ENCODE assay signal across 14 mouse cellular contexts in genomic region chr2:51055339-51055738, GRCm38 (mm10).
DNase-seq lines count a peak whose midpoint lies in the region; ATAC-seq and TF ChIP-seq lines count a peak whose summit lies in the region.
"Had no signal": no experiment of that assay in that cellular context is flagged by ENCODE, and none has a peak within 500 bp of the region (broad histone marks: within the 10 kb centered on the region; RNA-seq: fewer than 3 reads in every experiment).

No protein-coding gene starts in this region.

- H3K4me3 ChIP-seq in kidney, embryonic 15.5 days (replicated peaks) = no peak overlapping the region
- H3K4me3 ChIP-seq in liver, postnatal 0 days (ENCODE audit: low read depth, low read length) = no peak overlapping the region
- H3K4me3 ChIP-seq in liver, embryonic 12.5 days = no peak overlapping the region
- H3K4me3 ChIP-seq in embryonic facial prominence, embryonic 14.5 days (ENCODE audit: low read depth, low read length) = no peak overlapping the region
- H3K4me3 ChIP-seq in hindbrain, embryonic 12.5 days = no peak overlapping the region
- no peak overlapping the region for H3K4me3 ChIP-seq in stomach, postnatal 0 days (ENCODE audit: low read depth, low read length)
- H3K4me3 ChIP-seq: embryonic facial prominence, embryonic 12.5 days; forebrain, embryonic 13.5 days; heart, embryonic 12.5 days had no signal

- no peak overlapping the region for H3K9ac ChIP-seq in kidney, embryonic 15.5 days
- H3K9ac ChIP-seq in liver, postnatal 0 days (replicated peaks) = no peak overlapping the region
- no peak overlapping the region for H3K9ac ChIP-seq in liver, embryonic 12.5 days
- H3K9ac ChIP-seq in embryonic facial prominence, embryonic 14.5 days (ENCODE audit: low read depth, low read length) = no peak overlapping the region
- H3K9ac ChIP-seq in hindbrain, embryonic 12.5 days = no peak overlapping the region
- H3K9ac ChIP-seq in stomach, postnatal 0 days (ENCODE audit: low read length) = no peak overlapping the region
- H3K9ac ChIP-seq: embryonic facial prominence, embryonic 12.5 days; forebrain, embryonic 13.5 days; forebrain, postnatal 0 days; heart, embryonic 12.5 days had no signal

- no peaks in the 10 kb centered on the region for H3K27me3 ChIP-seq in kidney, embryonic 15.5 days
- H3K27me3 ChIP-seq in liver, postnatal 0 days (ENCODE audit: insufficient read depth, low read length) = no peaks in the 10 kb centered on the region
- no peaks in the 10 kb centered on the region for H3K27me3 ChIP-seq in liver, embryonic 12.5 days (replicated peaks)
- no peaks in the 10 kb centered on the region for H3K27me3 ChIP-seq in embryonic facial prominence, embryonic 14.5 days (replicated peaks; ENCODE audit: control insufficient read depth, insufficient read depth, low read length)
- no peaks in the 10 kb centered on the region for H3K27me3 ChIP-seq in hindbrain, embryonic 12.5 days
- H3K27me3 ChIP-seq in stomach, postnatal 0 days (ENCODE audit: control insufficient read depth, insufficient read depth, low read length) = no peaks in the 10 kb centered on the region
- H3K27me3 ChIP-seq: embryonic facial prominence, embryonic 12.5 days; forebrain, embryonic 13.5 days; heart, embryonic 12.5 days had no signal

- no peak for TF ChIP-seq CTCF in liver, postnatal 0 days (IDR thresholded peaks at IDR 0.05; ENCODE audit: low read depth)
- TF ChIP-seq CTCF in stomach, postnatal 0 days (IDR thresholded peaks at IDR 0.05; ENCODE audit: low read depth) = no peak

- 0 out of 2 replicates have a peak, but pooled peaks have one; percentile 15 for TF ChIP-seq EP300 in liver, postnatal 0 days (IDR thresholded peaks at IDR 0.05; ENCODE audit: low read depth)
- no peak for TF ChIP-seq EP300 in stomach, postnatal 0 days (optimal IDR thresholded peaks at IDR 0.05)

- no peak for DNase-seq in kidney, postnatal 14 days
- DNase-seq in liver, postnatal 0 days = no peak
- DNase-seq in embryonic facial prominence, embryonic 14.5 days (ENCODE audit: low spot score) = peak; percentile 68
- no peak for DNase-seq in stomach, postnatal 0 days (ENCODE audit: low spot score)
- DNase-seq: adrenal gland, adult 8-10 months; cerebellum, adult 2 months; forebrain, postnatal 0 days had no signal

- ATAC-seq in kidney, embryonic 15.5 days (replicated peaks; ENCODE audit: low FRiP score) = no peak
- ATAC-seq in liver, postnatal 0 days = no peak
- no peak for ATAC-seq in liver, embryonic 12.5 days
- ATAC-seq in embryonic facial prominence, embryonic 14.5 days (ENCODE audit: low read depth) = no peak
- ATAC-seq in hindbrain, embryonic 12.5 days (ENCODE audit: low FRiP score) = no peak
- ATAC-seq in stomach, postnatal 0 days (ENCODE audit: low FRiP score, low TSS enrichment) = no peak
- ATAC-seq: forebrain, embryonic 13.5 days; forebrain, postnatal 0 days; hindbrain, embryonic 16.5 days had no signal

- peak overlapping the region; percentile 33; the same call in 1 of the 2 replicates for H3K27ac ChIP-seq in kidney, embryonic 15.5 days
- H3K27ac ChIP-seq in liver, postnatal 0 days (ENCODE audit: low read depth) = peak overlapping the region; percentile 29; the same call in 1 of the 2 replicates
- H3K27ac ChIP-seq in liver, embryonic 12.5 days = no peak overlapping the region
- H3K27ac ChIP-seq in embryonic facial prominence, embryonic 14.5 days (replicated peaks; ENCODE audit: low read depth, low read length) = no peak overlapping the region
- H3K27ac ChIP-seq in hindbrain, embryonic 12.5 days = no peak overlapping the region
- no peak overlapping the region for H3K27ac ChIP-seq in stomach, postnatal 0 days (replicated peaks)
- H3K27ac ChIP-seq: embryonic facial prominence, embryonic 12.5 days; forebrain, embryonic 13.5 days had no signal

- WGBS in kidney, embryonic 15.5 days = 15% methylated on average over 3 of the region's 3 CpGs
- 38% methylated on average over 3 of the region's 3 CpGs for WGBS in liver, postnatal 0 days (ENCODE audit: insufficient replicate concordance)
- 63% methylated on average over 3 of the region's 3 CpGs for WGBS in liver, embryonic 12.5 days (ENCODE audit: insufficient replicate concordance)
- 17% methylated on average over 3 of the region's 3 CpGs for WGBS in embryonic facial prominence, embryonic 14.5 days
- 63% methylated on average over 3 of the region's 3 CpGs for WGBS in hindbrain, embryonic 12.5 days
- 22% methylated on average over 3 of the region's 3 CpGs for WGBS in stomach, postnatal 0 days

- no peak overlapping the region for H3K4me2 ChIP-seq in kidney, embryonic 15.5 days
- H3K4me2 ChIP-seq in liver, postnatal 0 days (ENCODE audit: low read depth, low read length) = no peak overlapping the region
- H3K4me2 ChIP-seq in liver, embryonic 12.5 days = no peak overlapping the region
- H3K4me2 ChIP-seq in embryonic facial prominence, embryonic 14.5 days (ENCODE audit: low read depth, low read length) = no peak overlapping the region
- H3K4me2 ChIP-seq in hindbrain, embryonic 12.5 days (replicated peaks) = no peak overlapping the region
- H3K4me2 ChIP-seq in stomach, postnatal 0 days (replicated peaks; ENCODE audit: low read depth) = no peak overlapping the region
- H3K4me2 ChIP-seq: embryonic facial prominence, embryonic 12.5 days; forebrain, embryonic 13.5 days; heart, embryonic 12.5 days had no signal

- no peaks in the 10 kb centered on the region for H3K36me3 ChIP-seq in kidney, embryonic 15.5 days
- no peaks in the 10 kb centered on the region for H3K36me3 ChIP-seq in liver, postnatal 0 days (replicated peaks; ENCODE audit: insufficient read depth, low read length)
- no peaks in the 10 kb centered on the region for H3K36me3 ChIP-seq in liver, embryonic 12.5 days
- H3K36me3 ChIP-seq in embryonic facial prominence, embryonic 14.5 days (ENCODE audit: control insufficient read depth, insufficient read depth, low read length) = no peaks in the 10 kb centered on the region
- H3K36me3 ChIP-seq in hindbrain, embryonic 12.5 days = no peaks in the 10 kb centered on the region
- no peaks in the 10 kb centered on the region for H3K36me3 ChIP-seq in stomach, postnatal 0 days (ENCODE audit: control insufficient read depth, insufficient read depth, low read length)
- H3K36me3 ChIP-seq: embryonic facial prominence, embryonic 12.5 days; heart, embryonic 12.5 days had no signal

- peaks cover 18% of the 10 kb centered on the region for H3K4me1 ChIP-seq in kidney, embryonic 15.5 days
- H3K4me1 ChIP-seq in liver, postnatal 0 days (ENCODE audit: insufficient read depth) = no peaks in the 10 kb centered on the region
- no peaks in the 10 kb centered on the region for H3K4me1 ChIP-seq in liver, embryonic 12.5 days
- H3K4me1 ChIP-seq in embryonic facial prominence, embryonic 14.5 days (ENCODE audit: control insufficient read depth, insufficient read depth, low read length) = peaks cover 8% of the 10 kb centered on the region
- H3K4me1 ChIP-seq in hindbrain, embryonic 12.5 days = peaks cover 11% of the 10 kb centered on the region; the same call in 1 of the 2 replicates
- H3K4me1 ChIP-seq in stomach, postnatal 0 days (replicated peaks; ENCODE audit: control insufficient read depth, insufficient read depth) = no peaks in the 10 kb centered on the region
- H3K4me1 ChIP-seq: forebrain, embryonic 13.5 days had no signal

- no peaks in the 10 kb centered on the region for H3K9me3 ChIP-seq in kidney, embryonic 15.5 days (replicated peaks)
- H3K9me3 ChIP-seq in liver, postnatal 0 days (ENCODE audit: low read length) = no peaks in the 10 kb centered on the region
- no peaks in the 10 kb centered on the region for H3K9me3 ChIP-seq in liver, embryonic 12.5 days (replicated peaks)
- no peaks in the 10 kb centered on the region for H3K9me3 ChIP-seq in embryonic facial prominence, embryonic 14.5 days (ENCODE audit: control insufficient read depth, low read length)
- H3K9me3 ChIP-seq in hindbrain, embryonic 12.5 days (replicated peaks) = no peaks in the 10 kb centered on the region
- no peaks in the 10 kb centered on the region for H3K9me3 ChIP-seq in stomach, postnatal 0 days (ENCODE audit: control insufficient read depth, low read length)
- H3K9me3 ChIP-seq: embryonic facial prominence, embryonic 12.5 days; forebrain, embryonic 13.5 days; heart, embryonic 12.5 days had no signal

Comparison
In these comparisons a context has a peak if more than half of its experiments do, and no peak if none do; other contexts are left out.
1. H3K27ac ChIP-seq: peak in kidney, embryonic 15.5 days (single experiment) and liver, postnatal 0 days (single experiment); none in liver, embryonic 12.5 days (single experiment), embryonic facial prominence, embryonic 14.5 days (single experiment), hindbrain, embryonic 12.5 days (single experiment) and stomach, postnatal 0 days (single experiment).